Mouse (Mus musculus): ENCODE measurements around the gene Shkbp1.

Gene Shkbp1

GRCm38 (mm10) chr7:27355745-27356240 lies at the start of gene Shkbp1:
TSS of gene Shkbp1 (minus strand) at chr7:27356019.
- peak; percentile 83 for DNase-seq (ENCODE audit: low spot score)

GRCm38 (mm10) chr7:27404203-27404942 lies 48.6 kb upstream of the Shkbp1 start:
- no peak for DNase-seq (ENCODE audit: low spot score)

- DNase-seq (ENCODE audit: low spot score) = no peak
Observed at GRCm38 (mm10) chr7:27402675-27403074, 46.9 kb upstream of the Shkbp1 start.

GRCm38 (mm10) chr7:27400545-27400944 lies 44.7 kb upstream of the Shkbp1 start:
- DNase-seq (ENCODE audit: low spot score) = no peak

- no peak for DNase-seq (ENCODE audit: low spot score)
Observed at GRCm38 (mm10) chr7:27397048-27397949, 41.5 kb upstream of the Shkbp1 start.

- DNase-seq (ENCODE audit: low spot score) = no peak
Observed at GRCm38 (mm10) chr7:27396184-27397047, 40.6 kb upstream of the Shkbp1 start.

GRCm38 (mm10) chr7:27395521-27396183 lies 39.8 kb upstream of the Shkbp1 start:
- no peak for DNase-seq (ENCODE audit: low spot score)

GRCm38 (mm10) chr7:27391416-27391815 lies 35.6 kb upstream of the Shkbp1 start:
- no peak for DNase-seq (ENCODE audit: low spot score)

- DNase-seq (ENCODE audit: low spot score) = no peak
Observed at GRCm38 (mm10) chr7:27389213-27389612, 33.4 kb upstream of the Shkbp1 start.

GRCm38 (mm10) chr7:27384731-27385130 lies 28.9 kb upstream of the Shkbp1 start:
- DNase-seq (ENCODE audit: low spot score) = peak; percentile 20

- DNase-seq (ENCODE audit: low spot score) = no peak
Observed at GRCm38 (mm10) chr7:27384134-27384533, 28.3 kb upstream of the Shkbp1 start.

- DNase-seq (ENCODE audit: low spot score) = no peak
Observed at GRCm38 (mm10) chr7:27383233-27383632, 27.4 kb upstream of the Shkbp1 start.

- DNase-seq (ENCODE audit: low spot score) = no peak
Observed at GRCm38 (mm10) chr7:27381560-27381959, 25.7 kb upstream of the Shkbp1 start.

- no peak for DNase-seq (ENCODE audit: low spot score)
Observed at GRCm38 (mm10) chr7:27381009-27381408, 25.2 kb upstream of the Shkbp1 start.

- no peak for DNase-seq (ENCODE audit: low spot score)
Observed at GRCm38 (mm10) chr7:27379836-27380235, 24.0 kb upstream of the Shkbp1 start.

- DNase-seq (ENCODE audit: low spot score) = no peak
Observed at GRCm38 (mm10) chr7:27378431-27378830, 22.6 kb upstream of the Shkbp1 start.

- DNase-seq (ENCODE audit: low spot score) = no peak
Observed at GRCm38 (mm10) chr7:27375274-27375673, 19.5 kb upstream of the Shkbp1 start.

GRCm38 (mm10) chr7:27371715-27372462 lies 16.1 kb upstream of the Shkbp1 start:
- DNase-seq (ENCODE audit: low spot score) = no peak

- DNase-seq (ENCODE audit: low spot score) = no peak
Observed at GRCm38 (mm10) chr7:27369111-27369510, 13.3 kb upstream of the Shkbp1 start.

GRCm38 (mm10) chr7:27367976-27368375 lies 12.2 kb upstream of the Shkbp1 start:
- DNase-seq (ENCODE audit: low spot score) = no peak

All from adipocyte (in vitro differentiated cells).